Mouse (Mus musculus) heart, postnatal 14 days (tissue): ENCODE data around the gene Ywhag. TPM values are rescaled to one million over a fixed set of nuclear protein-coding genes. Genes with fewer than 3 reads are reported as not detected.
A peak's percentile ranks its signal among the peaks of the same experiment; 100 is the strongest.

Experiments
- DNase-seq, 2 experiments: peaks; one replicate each; pipeline ENCODE4 v3.0.0; 2021 to 2022
- intact Hi-C: fragments of 180-260 bp; cut with DNase I; formaldehyde crosslinking; loops from one replicate; pipeline ENCODE4 v1.15.1; 2025
- total RNA-seq, 2 experiments: library from RNA; stranded (reverse); gene quantifications; 2 replicates each; pipeline ENCODE4 v1.2.3; 2021

Ywhag gene
- total RNA-seq, 2 experiments from 2014 or later, result 284 to 301 TPM

DNA sequence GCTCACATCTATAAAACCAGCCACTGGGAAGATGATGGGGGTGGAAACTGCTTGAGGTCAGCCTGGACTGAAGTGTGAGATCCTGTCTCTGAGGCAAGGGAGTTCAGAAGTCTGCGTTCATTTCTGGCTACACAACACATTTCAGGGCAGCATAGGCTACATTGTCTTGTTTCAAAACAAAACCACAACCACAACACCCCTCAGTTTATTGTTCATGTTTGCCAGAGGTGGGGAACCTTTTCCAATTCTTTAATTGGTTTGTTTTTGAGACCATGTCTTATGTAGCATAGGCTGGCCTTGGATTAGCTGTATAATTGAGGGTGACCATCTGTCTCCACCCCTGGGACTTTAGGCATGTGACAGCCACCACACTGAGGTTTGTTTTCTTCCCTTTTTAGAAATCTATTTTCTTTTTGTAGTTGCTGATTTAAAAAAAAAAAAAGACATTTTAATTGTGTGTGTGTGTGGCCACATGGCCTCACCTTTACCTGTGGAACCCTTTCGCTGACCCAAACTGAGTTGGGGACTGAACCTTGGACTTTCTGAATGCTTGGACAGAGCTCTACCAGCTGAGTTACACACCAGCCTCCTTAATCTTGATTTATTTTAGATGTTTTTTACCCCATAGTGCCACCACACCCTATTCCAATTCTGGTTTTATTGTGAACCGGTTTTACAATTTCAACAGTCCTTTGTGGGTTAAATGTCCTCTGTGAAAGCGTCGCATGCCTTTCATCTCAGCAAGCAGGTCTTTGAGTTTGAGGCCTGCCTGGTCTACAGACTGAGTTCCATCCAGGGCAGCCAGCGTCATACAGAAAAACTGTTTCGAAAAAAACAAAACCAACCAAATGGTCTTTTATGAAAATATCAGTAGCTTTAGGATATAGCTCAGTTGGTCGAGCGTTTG lies 22.1 kb upstream of the Ywhag start:
- intact Hi-C loops, result loop anchor here (10.0 kb wide), 1 partner anchor 262 kb away; no protein-coding TSS in a partner anchor

DNA sequence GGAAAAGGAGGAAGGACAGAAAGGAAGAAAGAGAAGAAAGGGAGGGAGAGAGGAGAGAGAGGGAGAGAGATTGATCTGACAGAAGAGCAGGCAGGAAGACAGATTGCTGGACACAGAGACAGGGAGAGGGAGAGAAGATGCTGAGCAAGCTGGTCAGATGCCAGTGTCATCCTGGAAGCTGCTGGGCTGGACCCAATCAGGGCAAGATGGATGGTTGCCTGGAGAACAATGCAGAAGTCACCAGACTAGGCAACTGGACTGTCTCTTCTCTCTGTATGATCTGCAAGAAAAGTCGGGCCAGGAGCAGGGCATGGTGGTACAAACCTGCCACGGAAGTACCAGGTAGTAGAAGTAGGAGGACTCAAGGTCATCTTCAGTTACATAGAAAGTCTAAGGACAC lies 18.4 kb upstream of the Ywhag start:
- no peak for DNase-seq
- intact Hi-C loops, result loop anchor here (10.0 kb wide), 1 partner anchor 258 kb away; no protein-coding TSS in a partner anchor

More for the DNA sequence above, 22.1 kb upstream of the Ywhag start:
- no peak for DNase-seq

DNA sequence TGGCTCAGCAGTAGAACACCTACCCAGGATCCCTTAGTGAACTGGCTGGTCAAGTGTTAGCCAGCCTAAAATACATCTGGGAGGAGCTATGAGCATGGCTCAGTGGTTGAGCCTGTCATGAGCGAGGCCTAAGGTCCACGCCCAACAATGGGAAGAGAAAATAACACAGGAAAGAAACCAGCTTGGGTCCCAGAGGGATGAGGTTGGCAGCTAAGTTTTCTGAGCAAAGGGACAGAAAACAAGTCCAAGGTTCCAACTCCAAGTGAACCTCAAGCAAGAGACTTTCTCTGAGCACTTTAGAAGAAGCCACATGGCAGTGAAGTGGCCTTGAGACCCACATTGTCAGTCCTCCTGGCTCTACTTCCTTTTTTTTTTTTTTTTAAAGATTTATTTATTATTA lies 17.2 kb upstream of the Ywhag start:
- intact Hi-C loops, result loop anchor here (10.0 kb wide), 1 partner anchor 257 kb away; no protein-coding TSS in a partner anchor
- DNase-seq, result no peak

GRCm38 (mm10) chr5:135950710-135951412 lies 16.4 kb upstream of the Ywhag start:
- intact Hi-C loops, result loop anchor here (10.0 kb wide), 1 partner anchor 256 kb away; no protein-coding TSS in a partner anchor
- no peak for DNase-seq

GRCm38 (mm10) chr5:135946621-135947020 lies 12.2 kb upstream of the Ywhag start:
- intact Hi-C loops, result no loop called here
- no peak for DNase-seq

DNA sequence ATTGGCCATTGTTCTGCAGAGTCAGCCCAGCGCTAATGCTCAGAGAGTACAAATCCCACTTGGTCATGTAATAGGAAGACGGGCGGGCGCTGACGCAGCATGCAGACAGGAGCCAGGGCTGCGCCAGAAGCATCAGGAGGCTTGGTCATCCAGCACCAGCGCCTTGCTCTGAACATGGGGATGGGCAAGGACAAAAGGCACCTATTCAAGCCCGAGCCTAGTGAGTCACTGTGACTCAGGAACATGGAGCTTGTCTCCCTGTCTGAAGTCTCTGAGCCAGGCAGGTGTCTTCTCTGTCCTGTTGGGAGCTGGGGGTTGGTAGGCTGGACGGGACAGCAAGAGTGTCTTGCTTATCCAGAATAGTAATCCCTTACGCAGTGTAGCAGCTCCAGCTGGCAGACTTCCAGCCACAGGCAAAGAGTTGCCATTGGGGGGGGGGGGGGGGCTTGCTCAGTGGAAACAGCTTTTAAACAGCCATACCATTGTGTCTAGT lies 11.5 kb upstream of the Ywhag start:
- intact Hi-C loops, result no loop called here

GRCm38 (mm10) chr5:135942710-135943109 lies 8.3 kb upstream of the Ywhag start:
- intact Hi-C loops, result no loop called here
- no peak for DNase-seq

More for the DNA sequence above, 11.5 kb upstream of the Ywhag start:
- DNase-seq, result no peak

- no peak for DNase-seq
- intact Hi-C loops, result no loop called here
These were observed 6.2 kb upstream of the Ywhag start for GRCm38 (mm10) chr5:135940587-135940986.

DNA sequence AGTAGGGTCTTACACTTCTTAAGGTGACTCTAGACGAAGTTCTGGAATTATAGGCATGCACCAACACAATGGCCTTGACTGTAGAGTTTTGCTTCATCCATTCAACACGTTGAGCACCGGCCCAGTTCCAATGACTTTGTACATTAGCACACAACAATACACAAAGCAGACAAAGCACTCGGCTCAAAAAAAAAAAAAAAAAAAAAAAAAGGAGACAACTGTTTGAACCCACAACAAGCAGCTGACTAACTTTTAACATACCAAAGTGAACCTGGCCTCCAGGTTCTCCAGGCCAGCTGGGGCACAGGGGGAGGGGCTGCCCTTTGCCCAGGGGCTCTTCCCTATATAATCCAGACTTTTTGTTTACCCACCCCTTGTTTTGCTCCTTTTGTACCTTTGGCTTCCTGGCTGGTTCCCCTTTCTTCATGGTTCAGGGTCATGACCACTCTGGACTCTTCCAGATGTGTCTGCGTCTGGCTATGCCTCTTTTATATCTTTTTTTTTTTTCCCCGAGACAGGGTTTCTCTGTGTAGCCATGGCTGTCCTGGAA lies 1.3 kb upstream of the Ywhag start:
- no peak for DNase-seq
- intact Hi-C loops, result loop anchor here (2.0 kb wide), 1 partner anchor 31 kb away; no protein-coding TSS in a partner anchor

GRCm38 (mm10) chr5:135935176-135935523 lies 734 bp upstream of the Ywhag start:
- no peak for DNase-seq
- intact Hi-C loops, result loop anchor here (2.0 kb wide), 1 partner anchor 30 kb away; no protein-coding TSS in a partner anchor

DNA sequence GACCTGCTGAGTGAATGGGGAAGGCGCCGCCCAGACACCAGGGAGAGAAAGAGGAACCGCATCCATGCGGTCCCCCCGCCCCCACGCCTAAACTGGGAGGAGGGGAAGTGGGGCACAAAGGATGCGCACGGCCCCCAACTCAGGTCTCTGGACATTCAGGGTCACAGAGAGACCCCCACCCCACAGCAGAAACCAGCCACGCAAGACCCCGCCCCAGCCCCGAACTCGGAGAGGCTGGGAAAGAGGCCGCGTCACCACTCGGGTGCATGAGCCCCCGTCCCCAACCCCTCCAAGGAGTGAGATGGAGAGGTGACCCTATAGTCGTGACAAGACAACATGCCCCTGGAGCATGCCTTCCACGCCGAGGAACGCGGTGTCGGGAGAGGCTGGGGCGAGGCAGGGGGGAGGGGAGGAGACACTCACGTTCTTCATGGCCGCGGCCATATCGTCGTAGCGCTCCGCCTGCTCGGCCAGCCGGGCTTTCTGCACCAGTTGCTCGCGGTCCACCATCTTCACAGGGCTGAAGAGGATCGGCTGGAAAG lies 445 bp downstream of the Ywhag start:
- DNase-seq, result peak; percentile 63 to 68
- intact Hi-C loops, result loop anchor here (2.0 kb wide), 1 partner anchor 29 kb away; no protein-coding TSS in a partner anchor

DNA sequence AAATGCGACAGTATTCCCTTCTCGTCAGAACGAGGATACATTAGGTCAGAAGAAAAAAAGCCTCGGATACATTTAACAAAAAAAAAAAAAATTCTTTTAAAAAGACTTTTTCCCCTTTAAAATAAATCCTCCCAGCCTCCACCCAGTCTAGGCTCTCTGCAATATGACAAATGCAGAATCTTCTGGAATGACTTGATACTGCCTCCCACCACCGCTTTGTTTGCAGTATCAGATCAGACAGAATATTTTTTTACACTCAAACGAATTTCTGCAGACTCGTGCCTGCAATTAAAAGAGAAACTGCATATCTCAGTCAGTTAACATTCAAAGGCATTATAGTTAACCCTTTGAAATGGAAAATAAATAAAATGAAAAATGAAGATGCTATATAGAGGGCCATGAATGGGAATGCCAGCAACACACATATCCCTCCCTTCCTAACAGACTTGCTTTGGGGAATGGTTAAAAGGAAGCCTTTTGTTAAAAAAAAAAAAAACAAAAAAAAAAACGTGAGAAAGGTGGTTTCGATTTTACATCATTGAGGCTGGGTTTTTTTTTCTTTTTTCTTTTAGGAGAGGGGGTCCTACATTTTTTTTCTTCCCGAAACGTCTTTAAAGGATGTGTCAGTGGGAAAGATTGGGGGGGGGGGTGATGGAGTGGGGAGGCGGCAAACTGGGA lies 1.1 kb downstream of the Ywhag start:
- intact Hi-C loops, result no loop called here

GRCm38 (mm10) chr5:135932359-135932758 lies 2.1 kb downstream of the Ywhag start:
- intact Hi-C loops, result no loop called here

More for the DNA sequence above, 1.1 kb downstream of the Ywhag start:
- no peak for DNase-seq

GRCm38 (mm10) chr5:135931526-135931925 lies 2.9 kb downstream of the Ywhag start:
- DNase-seq, result no peak
- intact Hi-C loops, result loop anchor here (2.0 kb wide), 1 partner anchor 15 kb away; no protein-coding TSS in a partner anchor

More at GRCm38 (mm10) chr5:135932359-135932758, 2.1 kb downstream of the Ywhag start:
- no peak for DNase-seq

DNA sequence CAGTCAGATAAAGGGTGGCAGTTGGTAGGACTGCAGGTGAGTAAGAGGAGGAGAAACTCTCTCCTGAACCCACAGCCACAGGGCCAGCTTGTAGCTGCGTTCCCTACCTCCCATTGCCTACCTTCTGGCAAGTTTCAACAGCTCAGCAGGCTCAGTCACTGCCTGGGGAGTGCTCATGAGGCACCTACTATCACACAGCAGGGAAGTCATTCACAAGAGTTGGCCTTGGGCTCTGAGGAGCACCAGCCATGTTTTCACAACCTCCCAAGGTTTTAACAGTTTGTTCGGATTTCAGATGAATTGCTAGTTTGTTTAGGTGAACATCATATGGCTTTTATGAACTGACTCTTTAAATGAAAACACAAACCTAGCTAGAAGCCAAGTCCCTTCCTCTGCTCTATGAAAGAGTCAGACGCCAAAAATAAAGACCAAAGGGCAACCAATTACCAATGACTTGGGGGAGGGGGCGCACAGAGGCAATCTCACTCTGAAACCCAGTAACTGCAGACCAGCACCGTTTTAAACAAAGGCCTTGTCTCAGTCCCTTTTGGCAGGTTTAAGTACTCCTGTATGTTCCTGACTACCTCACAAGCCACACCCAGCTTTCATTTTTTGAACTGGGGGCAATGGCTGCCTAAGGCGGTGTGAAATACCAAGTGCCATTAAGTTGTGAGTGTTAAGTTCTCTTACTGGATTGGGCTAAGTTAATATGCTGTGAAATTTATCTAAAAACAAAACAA lies 4.6 kb downstream of the Ywhag start:
- intact Hi-C loops, result loop anchor here (2.0 kb wide), 1 partner anchor 13 kb away; no protein-coding TSS in a partner anchor
- DNase-seq, result no peak

DNA sequence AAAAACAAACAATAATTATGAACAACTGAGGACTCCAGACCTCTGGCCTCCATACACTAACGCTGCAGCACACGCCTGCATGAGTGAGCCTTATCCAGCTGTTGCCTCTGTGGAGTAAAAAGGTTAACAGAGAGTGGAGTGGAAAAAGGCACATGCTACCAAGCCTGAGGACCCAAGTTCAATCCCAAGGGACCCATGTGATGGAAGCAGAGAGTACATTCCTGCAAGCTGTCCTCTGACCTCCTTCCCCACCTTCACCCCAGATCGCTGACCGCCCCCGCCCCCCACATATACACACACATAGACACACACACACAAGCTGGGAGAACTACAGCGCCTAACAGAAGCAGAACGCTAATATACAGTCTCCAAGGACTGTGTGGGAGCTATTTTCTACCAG lies 10.5 kb downstream of the Ywhag start:
- no peak for DNase-seq
- intact Hi-C loops, result no loop called here

DNA sequence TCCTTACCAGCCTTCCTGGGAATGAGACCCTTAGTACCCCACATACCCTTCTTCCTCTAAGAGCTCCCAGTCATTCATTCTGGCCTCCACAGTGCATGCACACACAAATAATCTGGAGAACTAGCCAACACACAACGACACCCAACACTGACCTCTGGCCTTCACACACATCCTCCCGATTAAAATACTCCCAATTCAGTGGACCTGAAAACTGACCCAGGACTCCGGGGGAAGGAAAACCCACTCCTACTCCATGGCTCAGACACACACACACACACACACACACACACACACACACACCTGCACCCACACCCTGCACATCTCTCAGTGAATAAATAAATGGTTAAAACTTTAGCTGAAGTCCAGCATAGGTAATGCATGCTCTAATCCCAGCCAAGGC lies 14.5 kb downstream of the Ywhag start:
- intact Hi-C loops, result no loop called here
- no peak for DNase-seq

GRCm38 (mm10) chr5:135918593-135918992 lies 15.8 kb downstream of the Ywhag start:
- DNase-seq, result no peak
- intact Hi-C loops, result no loop called here

DNA sequence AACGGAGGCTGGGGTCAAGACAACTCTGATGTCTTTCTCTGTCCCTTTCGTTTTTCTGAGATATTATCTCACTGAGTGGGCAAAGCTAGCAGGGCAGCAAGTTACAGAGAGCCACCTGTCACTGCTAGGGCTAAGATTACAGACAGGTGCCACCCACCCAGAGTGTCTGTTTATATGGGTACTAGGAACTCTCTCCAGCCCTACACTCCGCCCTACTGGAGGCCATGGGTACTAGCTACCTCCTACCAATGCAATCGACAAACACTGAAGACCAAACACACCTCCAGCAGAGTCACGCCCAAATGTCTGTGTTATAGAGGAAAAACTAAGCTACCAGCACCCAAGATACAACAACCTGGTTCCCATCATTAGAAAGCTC lies 16.4 kb downstream of the Ywhag start:
- intact Hi-C loops, result no loop called here
- no peak for DNase-seq
